Mouse (Mus musculus) thymus, adult 2 months (tissue): Measurements from ENCODE around the gene Ube2l6.

Experiments used
- CTCF ChIP-seq: fragments of 200-500 bp; IDR thresholded peaks from 2 replicates; pipeline ENCODE4 v1.5.1; 2012; ENCODE audit warnings: mild to moderate bottlenecking, control low read depth, low read length, moderate library complexity, borderline replicate concordance; ENCODE audit not compliant: control insufficient read depth, poor library complexity, insufficient read depth; ENCODE audit errors: extremely low read depth
- POLR2A ChIP-seq: fragments of 200-500 bp; IDR thresholded peaks from 2 replicates; pipeline ENCODE4 v1.6.1; 2012; ENCODE audit warnings: mild to moderate bottlenecking, low read length, control low read depth, moderate library complexity; ENCODE audit not compliant: control insufficient read depth, poor library complexity, insufficient read depth; ENCODE audit errors: extremely low read depth

GRCm38 (mm10) chr2:84838993-84839980 is 40.7 kb downstream of the Ube2l6 start:
- TF ChIP-seq POLR2A (no peak), CTCF (no peak)
